In the genomic region with DNA sequence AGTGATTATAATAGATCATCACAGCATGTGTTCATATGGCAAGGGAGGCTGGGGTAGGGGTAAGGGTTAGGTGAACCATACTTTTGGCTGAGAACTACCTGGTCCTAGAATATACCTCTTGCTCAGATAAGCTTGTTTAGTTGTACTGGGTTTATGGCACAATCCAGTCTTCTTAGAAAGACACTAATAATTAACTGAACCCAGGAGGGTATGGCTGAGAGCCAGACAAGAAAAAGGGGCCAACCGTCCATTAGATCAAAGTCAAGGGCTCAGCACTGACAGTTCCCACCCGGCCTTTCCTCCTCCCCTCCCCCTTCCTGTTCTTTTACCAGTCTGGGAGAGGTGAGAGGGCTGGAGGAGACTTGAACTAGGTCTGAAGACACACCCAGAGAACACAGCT, we compare ENCODE assay signal across 21 mouse cellular contexts.
DNase-seq lines count a peak whose midpoint lies in the region; ATAC-seq and TF ChIP-seq lines count a peak whose summit lies in the region.
"Had no signal": no experiment of that assay in that cellular context is flagged by ENCODE, and none has a peak within 500 bp of the region (broad histone marks: within the 10 kb centered on the region; RNA-seq: fewer than 3 reads in every experiment).

No protein-coding gene starts in this region.

- no peak overlapping the region for H3K4me3 ChIP-seq in intestine, embryonic 15.5 days (replicated peaks)
- H3K4me3 ChIP-seq in liver, postnatal 0 days (ENCODE audit: low read depth, low read length) = no peak overlapping the region
- H3K4me3 ChIP-seq: embryonic facial prominence, embryonic 15.5 days; forebrain, embryonic 10.5 days; heart, embryonic 13.5 days; myocyte had no signal

- TF ChIP-seq EP300 in liver, postnatal 0 days (IDR thresholded peaks at IDR 0.05; ENCODE audit: low read depth) = peak; percentile 75; the same call in 1 of the 2 replicates

- peak overlapping the region; percentile 66; the same call in 1 of the 2 replicates for H3K27ac ChIP-seq in intestine, embryonic 15.5 days
- peak overlapping the region; percentile 90 for H3K27ac ChIP-seq in liver, postnatal 0 days (ENCODE audit: low read depth)
- H3K27ac ChIP-seq: embryonic facial prominence, embryonic 15.5 days; forebrain, embryonic 10.5 days; heart, embryonic 13.5 days had no signal

- intact Hi-C loops in left cerebral cortex, postnatal 4 days (cut with DNase I) = no loop called here

- H3K9ac ChIP-seq in intestine, embryonic 15.5 days = no peak overlapping the region
- H3K9ac ChIP-seq in liver, postnatal 0 days (replicated peaks) = no peak overlapping the region
- H3K9ac ChIP-seq: embryonic facial prominence, embryonic 15.5 days; heart, embryonic 13.5 days had no signal

- no peak overlapping the region for H3K4me2 ChIP-seq in intestine, embryonic 15.5 days (replicated peaks)
- no peak overlapping the region for H3K4me2 ChIP-seq in liver, postnatal 0 days (ENCODE audit: low read depth, low read length)
- H3K4me2 ChIP-seq: embryonic facial prominence, embryonic 15.5 days; heart, embryonic 13.5 days had no signal

- no peaks in the 10 kb centered on the region for H3K9me3 ChIP-seq in intestine, embryonic 15.5 days
- no peaks in the 10 kb centered on the region for H3K9me3 ChIP-seq in liver, postnatal 0 days (ENCODE audit: low read length)
- H3K9me3 ChIP-seq: embryonic facial prominence, embryonic 15.5 days; forebrain, embryonic 10.5 days; heart, embryonic 13.5 days had no signal

- ATAC-seq in intestine, embryonic 15.5 days = peak; percentile 95
- ATAC-seq in liver, postnatal 0 days = peak; percentile 92
- ATAC-seq: activated CD4-positive, CD25-positive, alpha-beta regulatory T cell, adult 4 months; lung, postnatal 0 days; Patski had no signal

- DNase-seq in kidney, adult 18-20 months = peak; percentile 71
- peak; percentile 71 for DNase-seq in kidney, postnatal 10 days
- DNase-seq in liver, postnatal 0 days = peak; percentile 55
- no peak for DNase-seq in thymus, postnatal 14 days
- DNase-seq in frontal cortex, postnatal 25 days (ENCODE audit: low spot score in 2 of 2) = no peak
- DNase-seq in adipocyte (ENCODE audit: low spot score) = no peak
- no peak for DNase-seq in left cerebral cortex, postnatal 4 days
- DNase-seq: cerebellum, adult 9-11 months; embryo, embryonic 11 days; gastrocnemius, postnatal 25 days; heart, postnatal 4 days; midbrain, embryonic 14.5 days; right cerebral cortex, postnatal 4 days had no signal

- no peaks in the 10 kb centered on the region for H3K36me3 ChIP-seq in intestine, embryonic 15.5 days
- no peaks in the 10 kb centered on the region for H3K36me3 ChIP-seq in liver, postnatal 0 days (replicated peaks; ENCODE audit: insufficient read depth, low read length)
- H3K36me3 ChIP-seq: embryonic facial prominence, embryonic 15.5 days; forebrain, embryonic 10.5 days; heart, embryonic 13.5 days had no signal

- no peaks in the 10 kb centered on the region for H3K4me1 ChIP-seq in intestine, embryonic 15.5 days (replicated peaks)
- peaks cover 6% of the 10 kb centered on the region; the same call in 1 of the 2 replicates for H3K4me1 ChIP-seq in liver, postnatal 0 days (ENCODE audit: insufficient read depth)
- H3K4me1 ChIP-seq: embryonic facial prominence, embryonic 15.5 days; forebrain, embryonic 10.5 days had no signal

- WGBS in intestine, embryonic 15.5 days = 23% methylated on average over 2 of the region's 2 CpGs
- 28% methylated on average over 2 of the region's 2 CpGs for WGBS in liver, postnatal 0 days (ENCODE audit: insufficient replicate concordance)

- no peaks in the 10 kb centered on the region for H3K27me3 ChIP-seq in intestine, embryonic 15.5 days (replicated peaks)
- no peaks in the 10 kb centered on the region for H3K27me3 ChIP-seq in liver, postnatal 0 days (ENCODE audit: insufficient read depth, low read length)
- H3K27me3 ChIP-seq: embryonic facial prominence, embryonic 15.5 days; heart, embryonic 13.5 days; Patski had no signal

- TF ChIP-seq CTCF in liver, postnatal 0 days (IDR thresholded peaks at IDR 0.05; ENCODE audit: low read depth) = no peak

Comparison
In these comparisons a context has a peak if more than half of its experiments do, and no peak if none do; other contexts are left out.
1. DNase-seq: peak in kidney, adult 18-20 months (single experiment), kidney, postnatal 10 days (single experiment) and liver, postnatal 0 days (single experiment); none in thymus, postnatal 14 days (single experiment), frontal cortex, postnatal 25 days (0 of 2), adipocyte (single experiment) and left cerebral cortex, postnatal 4 days (single experiment).